Mouse (Mus musculus) MEL (cell line): ENCODE results near the gene Tlk2.

Source experiments
- CTCF ChIP-seq, 3 experiments: IDR thresholded peaks in 2 of 3; conservative IDR thresholded peaks in 1 of 3; 2 replicates each; pipeline ENCODE4 v1.5.1; 2011 to 2012; ENCODE audit warnings: low read length in 3 of 3, low read depth in 2 of 3, mild to moderate bottlenecking in 2 of 3, improper control_type of control experiment in 1 of 3, inconsistent platforms in 1 of 3, mixed read lengths in 1 of 3, moderate library complexity in 1 of 3; ENCODE audit not compliant: control insufficient read depth in 1 of 3, insufficient read depth in 1 of 3, poor library complexity in 1 of 3, severe bottlenecking in 1 of 3
- EP300 ChIP-seq, 2 experiments: IDR thresholded peaks; 2 replicates each; pipeline ENCODE4 v1.6.1; 2011; ENCODE audit warnings: improper control_type of control experiment in 2 of 2, low read length in 2 of 2, low read depth in 1 of 2, mild to moderate bottlenecking in 1 of 2
- GATA1 ChIP-seq: IDR thresholded peaks from 2 replicates; pipeline ENCODE4 v1.6.1; 2011; ENCODE audit warnings: low read depth, low read length, improper control_type of control experiment
- KAT2A ChIP-seq: conservative IDR thresholded peaks from 2 replicates; pipeline ENCODE4 v1.6.1; 2012; ENCODE audit warnings: low read depth, low read length, improper control_type of control experiment, inconsistent platforms
- MAX ChIP-seq: IDR thresholded peaks from 2 replicates; pipeline ENCODE4 v1.6.1; 2011; ENCODE audit warnings: low read length, improper control_type of control experiment
- MYC ChIP-seq: IDR thresholded peaks from 2 replicates; pipeline ENCODE4 v1.6.1; 2011; ENCODE audit warnings: low read depth, mild to moderate bottlenecking, low read length, improper control_type of control experiment, moderate library complexity
- POLR2A ChIP-seq, 2 experiments: IDR thresholded peaks; 2 replicates each; pipeline ENCODE4 v1.6.1; 2011 to 2012; ENCODE audit warnings: low read length in 2 of 2, mild to moderate bottlenecking in 2 of 2, control low read depth in 1 of 2, improper control_type of control experiment in 1 of 2, low read depth in 1 of 2, moderate library complexity in 1 of 2; ENCODE audit not compliant: control insufficient read depth in 1 of 2, insufficient read depth in 1 of 2, poor library complexity in 1 of 2
- USF1 ChIP-seq: IDR thresholded peaks from 2 replicates; pipeline ENCODE4 v1.6.1; 2014; ENCODE audit warnings: low read depth, mild to moderate bottlenecking, inconsistent platforms, low read length, improper control_type of control experiment, moderate library complexity
- ZKSCAN1 ChIP-seq: IDR thresholded peaks from 2 replicates; pipeline ENCODE4 v1.6.1; 2012; ENCODE audit warnings: low read depth, mild to moderate bottlenecking, inconsistent platforms, low read length, improper control_type of control experiment, moderate library complexity

DNA sequence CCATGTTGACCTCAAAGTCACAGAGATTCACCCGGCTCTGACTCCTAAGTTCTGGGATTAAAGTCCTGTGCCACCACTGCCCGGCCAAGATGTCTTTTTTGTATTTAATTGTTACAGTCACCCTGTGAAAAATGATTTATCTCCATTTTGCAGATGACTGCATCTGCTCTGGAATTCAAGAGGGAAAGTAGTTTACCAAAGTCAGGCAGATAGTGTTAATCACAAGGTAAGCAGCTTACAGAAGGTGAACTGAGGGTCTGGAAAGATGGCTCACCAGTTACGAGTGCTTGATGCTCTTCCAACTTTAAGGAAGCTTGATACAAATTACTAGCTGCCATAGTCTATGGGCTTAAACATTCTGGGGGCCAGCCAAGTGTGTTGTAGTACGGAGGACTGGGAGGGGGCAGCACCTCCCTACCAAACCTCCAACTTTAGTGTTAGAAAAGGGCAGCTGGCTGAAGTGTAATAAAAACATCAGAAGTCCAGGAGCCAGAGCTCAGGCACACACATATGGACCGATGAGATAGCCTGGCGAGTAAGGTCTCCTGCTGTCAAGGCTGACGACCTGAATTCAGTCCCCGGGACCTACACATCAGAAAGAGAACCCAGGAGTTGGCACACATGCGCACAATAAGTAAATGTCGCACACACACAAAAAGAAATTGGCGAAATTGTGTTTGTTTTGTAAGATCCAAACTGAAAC lies 33.9 kb upstream of the Tlk2 start:
- TF ChIP-seq GATA1, result no peak
- no peak for TF ChIP-seq USF1
- TF ChIP-seq MAX, result no peak
- 0 out of 6 replicates have a peak, but pooled peaks of 1 of the 3 experiments have one; percentile 1 for TF ChIP-seq CTCF (IDR thresholded peaks at IDR 0.05 in 2 of 3, conservative IDR thresholded peaks at IDR 0.05 in 1 of 3; ENCODE audit: control insufficient read depth in 1 of 3, insufficient read depth in 1 of 3, low read depth in 2 of 3, low read length in 3 of 3, poor library complexity in 1 of 3, severe bottlenecking in 1 of 3)
- TF ChIP-seq EP300 (IDR thresholded peaks at IDR 0.05; ENCODE audit: low read depth in 1 of 2, low read length in 2 of 2), result no peak
- no peak for TF ChIP-seq POLR2A (IDR thresholded peaks at IDR 0.05; ENCODE audit: control insufficient read depth in 1 of 2, insufficient read depth in 1 of 2, low read depth in 1 of 2, low read length in 2 of 2, poor library complexity in 1 of 2)
- TF ChIP-seq KAT2A, result no peak
- TF ChIP-seq MYC, result no peak
- no peak for TF ChIP-seq ZKSCAN1
